Mouse (Mus musculus) ES-E14 (cell line): ENCODE measurements around the gene Kcnh2. TPM values are rescaled to one million over a fixed set of nuclear protein-coding genes. Genes with fewer than 3 reads are reported as not detected.

Source experiments
- DNase-seq: peaks from one replicate; pipeline ENCODE4 v3.0.0-alpha.2; 2013; ENCODE audit warnings: low read depth, low spot score
- H3K27ac ChIP-seq: 2 replicates; pipeline ENCODE4 v1.5.1; 2012; ENCODE audit warnings: low read depth, mild to moderate bottlenecking, low read length, moderate library complexity, mixed read lengths; ENCODE audit not compliant: poor library complexity, insufficient read depth, severe bottlenecking
- H3K36me3 ChIP-seq: 2 replicates; pipeline ENCODE4 v1.6.1; 2012; ENCODE audit warnings: mild to moderate bottlenecking, low read length, moderate library complexity, mixed read lengths; ENCODE audit not compliant: control insufficient read depth, poor library complexity, insufficient read depth, severe bottlenecking
- H3K4me1 ChIP-seq, 2 experiments: fragments of 150-350 bp in 1 of 2; sonication (generic) in 1 of 2; 2 replicates each; pipeline ENCODE4 v1.6.1; 2012; ENCODE audit warnings: low read length in 2 of 2, mild to moderate bottlenecking in 1 of 2, mixed read lengths in 1 of 2; ENCODE audit not compliant: control insufficient read depth in 2 of 2, insufficient read depth in 2 of 2, poor library complexity in 1 of 2
- H3K4me3 ChIP-seq, 2 experiments: fragments of 150-350 bp in 1 of 2; sonication (generic) in 1 of 2; 2 replicates each; pipeline ENCODE4 v1.5.1; 2012; ENCODE audit warnings: low read length in 2 of 2, low read depth in 1 of 2, mild to moderate bottlenecking in 1 of 2, mixed read lengths in 1 of 2; ENCODE audit not compliant: insufficient read depth in 1 of 2, poor library complexity in 1 of 2, severe bottlenecking in 1 of 2
- H3K9ac ChIP-seq: 2 replicates; pipeline ENCODE4 v1.6.1; 2012; ENCODE audit warnings: low read depth, mild to moderate bottlenecking, low read length, mixed read lengths; ENCODE audit not compliant: poor library complexity, insufficient read depth, severe bottlenecking
- H3K9me3 ChIP-seq: fragments of 150-350 bp; sonication (generic); 2 replicates; pipeline ENCODE4 v1.6.1; 2012; ENCODE audit warnings: low read depth, mild to moderate bottlenecking, low read length; ENCODE audit not compliant: control insufficient read depth, insufficient read depth
- CHD2 ChIP-seq: IDR thresholded peaks from 2 replicates; pipeline ENCODE4 v1.6.1; 2014; ENCODE audit warnings: mild to moderate bottlenecking, low read depth, low read length, inconsistent platforms
- HCFC1 ChIP-seq: IDR thresholded peaks from 2 replicates; pipeline ENCODE4 v1.6.1; 2012; ENCODE audit warnings: low read length, inconsistent platforms, borderline replicate concordance; ENCODE audit not compliant: insufficient read depth
- MAFK ChIP-seq: IDR thresholded peaks from 2 replicates; pipeline ENCODE4 v1.6.1; 2014; ENCODE audit warnings: mild to moderate bottlenecking, low read depth, low read length, inconsistent platforms; ENCODE audit not compliant: insufficient read depth
- ZC3H11A ChIP-seq: IDR thresholded peaks from 2 replicates; pipeline ENCODE4 v1.6.1; 2012; ENCODE audit warnings: low read depth, mild to moderate bottlenecking, inconsistent platforms, low read length, borderline replicate concordance
- ZNF384 ChIP-seq: IDR thresholded peaks from 2 replicates; pipeline ENCODE4 v1.6.1; 2012; ENCODE audit warnings: low read depth, low read length, inconsistent platforms
- in situ Hi-C, 2 experiments: fragments of 600-800 bp; cut with MboI; formaldehyde crosslinking; loops; one replicate each; pipeline ENCODE4 v1.15.1; 2025; ENCODE audit warnings: low sequenced_read_pairs in 2 of 2, inconsistent platforms in 1 of 2; ENCODE audit not compliant: unreplicated experiment in 2 of 2
- total RNA-seq: library from RNA; depleted of rRNA; stranded (reverse); fragments of 300-350 nt; gene quantifications from 2 replicates; pipeline ENCODE4 v1.2.3, GENCODE M21; 2012

The Kcnh2 gene
- total RNA-seq, 1 experiment, result 6.5 TPM

DNA sequence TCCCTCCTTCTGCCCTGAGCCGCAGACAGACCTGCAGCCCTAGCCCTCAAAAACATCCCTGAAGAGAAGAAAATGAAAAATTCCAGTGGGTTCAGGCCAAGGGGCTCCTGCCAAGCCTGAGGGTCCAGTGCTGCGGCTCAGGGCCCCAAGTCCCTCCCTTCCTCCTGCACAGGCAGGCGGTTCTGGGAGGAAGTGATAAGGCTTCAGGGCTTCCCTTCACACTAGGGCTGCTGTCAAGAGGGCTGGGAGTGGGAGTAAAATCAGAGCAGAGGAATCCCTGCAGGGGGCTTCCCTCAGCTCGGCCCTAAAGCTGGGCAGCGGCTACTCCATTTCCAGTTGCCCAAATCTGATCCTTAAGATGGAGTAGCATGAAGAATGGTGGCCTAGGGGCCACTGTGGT, 14.1 kb upstream of the Kcnh2 start:
- no peak overlapping the region for H3K4me3 ChIP-seq
- no peaks in the 10 kb centered on the region for H3K9me3 ChIP-seq
- peaks cover 6 to 25% of the 10 kb centered on the region in 2 experiments; a peak in 2 of 4 replicates for H3K4me1 ChIP-seq
- no peak overlapping the region for H3K9ac ChIP-seq
- H3K27ac ChIP-seq, result no peak overlapping the region
- TF ChIP-seq ZC3H11A (no peak), HCFC1 (no peak), MAFK (no peak), CHD2 (no peak), ZNF384 (no peak)
- H3K36me3 ChIP-seq, result no peaks in the 10 kb centered on the region
- no peak for DNase-seq
- in situ Hi-C loops, result no loop called here

DNA sequence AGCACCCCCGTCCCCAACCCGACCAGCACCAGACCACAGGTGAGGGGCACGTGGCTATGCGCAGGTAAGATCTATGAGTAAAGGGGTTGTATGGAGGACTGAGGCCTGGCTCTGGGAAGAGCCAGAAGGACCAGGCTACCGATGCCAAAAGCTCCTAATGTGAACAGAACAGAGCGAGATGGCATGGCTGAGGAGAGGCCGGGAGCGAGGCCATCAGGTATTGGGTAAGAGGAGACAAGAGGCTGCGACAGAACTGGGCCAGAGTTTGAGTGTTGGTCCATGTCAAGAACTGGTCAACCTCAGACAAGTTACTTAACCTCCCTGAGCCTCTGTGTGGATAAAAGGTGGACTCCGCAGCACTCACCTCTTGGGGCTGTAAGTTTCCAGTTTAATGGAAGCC, 13.6 kb upstream of the Kcnh2 start:
- DNase-seq, result no peak
- Histone ChIP-seq H3K4me1 (peaks cover 6 to 26% of the 10 kb centered on the region in 2 experiments; a peak in 2 of 4 replicates), H3K36me3 (no peaks in the 10 kb centered on the region), H3K27ac (no peak overlapping the region), H3K9me3 (no peaks in the 10 kb centered on the region), H3K9ac (peak overlapping the region; percentile 30), H3K4me3 (peak overlapping the region; percentile 18 to 39; a peak in 3 of 4 replicates)
- TF ChIP-seq HCFC1 (no peak), ZNF384 (no peak), ZC3H11A (no peak)
- in situ Hi-C loops, result no loop called here

DNA sequence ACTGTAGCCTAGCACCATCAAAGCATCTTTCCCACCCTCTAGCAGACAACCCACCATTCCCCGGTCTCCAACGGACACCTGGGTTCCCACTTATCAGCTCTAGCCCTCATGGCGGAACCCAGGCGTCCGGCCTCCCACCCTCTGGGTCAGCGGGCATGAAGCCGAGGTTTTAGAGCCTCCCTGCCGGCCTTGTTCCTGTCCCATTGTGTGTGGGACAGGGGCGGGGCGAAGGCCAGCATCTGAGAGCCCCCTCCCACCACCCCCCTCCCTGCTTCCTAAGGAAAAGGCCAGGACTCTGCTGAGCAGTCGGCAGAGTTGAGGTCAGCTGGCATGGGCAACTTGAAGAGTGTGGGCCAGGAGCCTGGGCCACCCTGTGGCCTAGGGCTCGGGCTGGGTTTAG, 13.1 kb upstream of the Kcnh2 start, which contains the start of gene Nos3:
TSS of gene Nos3 (plus strand) at position 303 of the 400 bp plus-strand sequence.
- Histone ChIP-seq H3K36me3 (no peaks in the 10 kb centered on the region), H3K9ac (peak within 1 kb of the TSS; percentile 30), H3K4me3 (peak within 1 kb of the TSS; percentile 18 to 39; a peak in 3 of 4 replicates), H3K9me3 (no peaks in the 10 kb centered on the region), H3K4me1 (peaks cover 6 to 26% of the 10 kb centered on the region in 2 experiments; a peak in 2 of 4 replicates), H3K27ac (no peak within 1 kb of the TSS)
- in situ Hi-C loops, result no loop called here
- DNase-seq, result no peak
- no peak for TF ChIP-seq ZC3H11A
- no peak for TF ChIP-seq CHD2
- TF ChIP-seq ZNF384, result no peak

DNA sequence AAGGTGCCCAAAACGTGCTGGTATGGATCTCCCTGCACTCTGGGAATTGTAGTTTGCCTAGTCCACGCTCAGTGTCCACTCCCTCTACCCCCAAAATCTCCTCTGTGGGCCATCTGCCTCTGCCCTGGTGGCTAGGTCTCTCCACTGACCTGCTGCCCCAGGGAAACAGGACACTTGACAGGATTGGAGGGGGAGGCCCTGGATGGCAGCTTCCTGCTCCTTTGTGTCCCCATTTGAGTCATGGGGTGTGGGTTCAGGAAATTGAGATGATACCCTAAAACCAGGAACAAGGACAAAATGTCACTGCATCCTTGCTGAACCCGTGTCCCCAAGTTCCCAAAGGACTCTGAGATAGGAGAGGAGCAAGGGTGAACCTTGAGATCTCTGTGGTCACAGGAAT, 12.7 kb upstream of the Kcnh2 start:
- in situ Hi-C loops, result no loop called here
- peak overlapping the region in 1 of 2 experiments; percentile 18; a peak in 1 of 4 replicates for H3K4me3 ChIP-seq
- H3K4me1 ChIP-seq, result peaks cover 6 to 26% of the 10 kb centered on the region in 2 experiments; a peak in 2 of 4 replicates
- peak overlapping the region; percentile 30 for H3K9ac ChIP-seq
- no peak overlapping the region for H3K27ac ChIP-seq
- TF ChIP-seq HCFC1 (no peak), CHD2 (no peak), ZC3H11A (no peak), ZNF384 (no peak), MAFK (no peak)
- H3K36me3 ChIP-seq, result no peaks in the 10 kb centered on the region
- no peaks in the 10 kb centered on the region for H3K9me3 ChIP-seq
- DNase-seq, result no peak

DNA sequence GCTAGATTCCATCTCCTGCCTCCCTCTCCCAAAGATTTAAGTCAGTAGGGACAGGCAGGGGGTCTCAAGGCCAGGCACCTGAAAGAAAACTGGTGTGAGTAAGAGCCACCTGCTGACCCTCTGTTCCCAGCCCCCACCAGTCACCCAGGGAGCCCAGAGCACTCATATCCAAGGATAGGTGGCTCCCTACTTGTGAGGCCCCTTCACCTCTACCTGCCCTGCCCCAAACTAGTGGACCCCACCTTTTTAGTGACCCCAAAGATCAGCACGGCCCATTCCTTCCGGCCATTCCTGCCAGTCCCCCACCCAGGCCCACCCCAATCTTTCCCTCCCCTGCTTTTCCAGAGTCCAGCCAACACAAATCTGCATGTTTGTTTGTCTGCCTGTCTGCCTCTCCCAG, 12.1 kb upstream of the Kcnh2 start:
- in situ Hi-C loops, result no loop called here
- Histone ChIP-seq H3K9me3 (no peaks in the 10 kb centered on the region), H3K9ac (no peak overlapping the region), H3K4me3 (no peak overlapping the region), H3K27ac (no peak overlapping the region), H3K4me1 (peaks cover 6 to 26% of the 10 kb centered on the region in 2 experiments; a peak in 2 of 4 replicates), H3K36me3 (no peaks in the 10 kb centered on the region)
- TF ChIP-seq MAFK (no peak), ZNF384 (no peak), ZC3H11A (no peak), CHD2 (no peak), HCFC1 (no peak)
- no peak for DNase-seq
